Mouse (Mus musculus): Measurements from ENCODE around the gene Nf1.

GRCm38 (mm10) chr11:79624801-79625302, 285.4 kb downstream of the Nf1 start:
- TF ChIP-seq CTCF (IDR thresholded peaks at IDR 0.05; ENCODE audit: low read depth) (peak; percentile 81), EP300 (IDR thresholded peaks at IDR 0.05; ENCODE audit: low read depth) (no peak)

All from heart, postnatal 0 days (tissue).